Mouse (Mus musculus): ENCODE results near the gene Prrx2.

DNA sequence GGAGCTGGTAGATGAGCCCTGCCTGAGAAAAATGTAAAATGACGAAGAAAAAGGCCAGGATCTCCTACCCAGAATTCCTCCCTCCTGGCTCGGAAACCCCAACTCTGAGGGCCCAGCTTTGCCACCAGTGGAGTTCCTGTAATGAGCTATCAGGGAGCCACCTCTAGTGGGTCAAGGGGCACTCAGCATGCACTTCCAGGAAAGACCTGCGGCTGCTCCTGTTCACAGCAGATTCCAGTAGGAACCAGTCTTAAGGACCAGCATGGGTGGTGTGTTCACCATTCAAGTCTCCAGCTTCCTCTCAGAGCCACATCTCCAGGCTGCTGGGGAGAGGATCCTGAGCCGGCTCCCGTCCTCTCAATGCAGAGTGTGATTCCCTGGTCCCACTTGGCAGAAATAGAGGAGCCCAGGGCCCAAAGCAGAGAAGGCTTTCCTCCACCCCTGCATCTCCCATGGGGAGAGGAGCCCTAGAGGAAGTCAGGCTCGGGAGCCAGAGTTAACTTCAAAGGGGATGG, 66.9 kb downstream of the Prrx2 start:
- TF ChIP-seq CTCF (IDR thresholded peaks at IDR 0.05; ENCODE audit: control insufficient read depth, insufficient read depth, low read length) (no peak), POLR2A (IDR thresholded peaks at IDR 0.05; ENCODE audit: borderline replicate concordance, control insufficient read depth, low read depth, low read length) (no peak)

Measured in bone marrow, adult 2 months (tissue).